Mouse (Mus musculus) E14TG2a.4 (cell line): ENCODE results near the gene Msh5.

ENCODE experiments used
- CTCF ChIP-seq: conservative IDR thresholded peaks from 2 replicates; pipeline ENCODE4 v1.5.1; 2014; ENCODE audit warnings: low read length
- POU5F1 ChIP-seq: IDR thresholded peaks from 2 replicates; pipeline ENCODE4 v1.6.1; 2014; ENCODE audit warnings: low read length, borderline replicate concordance

DNA sequence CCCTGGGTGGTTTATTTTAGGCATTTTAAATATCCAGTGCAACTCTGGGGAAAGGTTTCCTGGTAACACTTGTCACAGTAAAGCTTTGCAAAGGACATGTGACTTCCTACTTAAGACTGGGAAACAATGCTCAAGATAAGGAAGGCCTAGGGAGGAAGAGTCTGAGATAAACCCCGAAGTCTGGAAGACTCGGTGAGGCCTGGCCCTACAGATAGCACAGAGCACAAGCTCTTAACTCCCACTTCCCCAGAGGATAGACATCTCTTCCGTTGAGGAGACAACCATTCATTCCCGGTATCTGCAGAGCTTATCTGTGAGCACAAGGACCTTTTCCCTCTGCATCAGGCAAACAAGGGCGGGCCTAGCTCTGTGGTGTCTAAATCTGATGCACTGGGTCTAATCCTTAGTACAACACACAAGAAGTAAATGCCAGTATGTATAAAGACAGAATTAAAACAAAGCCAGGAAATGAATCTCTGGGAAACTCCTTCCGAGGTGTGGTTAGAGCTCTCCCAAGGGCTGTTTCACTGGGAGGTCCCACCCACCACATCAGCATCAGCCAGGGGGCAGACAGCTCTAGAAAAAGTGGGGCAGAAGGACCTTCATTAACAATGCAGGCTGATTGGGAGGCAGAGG, 24.6 kb downstream of the Msh5 start:
- TF ChIP-seq CTCF (no peak), POU5F1 (no peak)
